Mouse (Mus musculus) stomach, postnatal 0 days (tissue): ENCODE measurements around the gene BC034090.

Experiments
- CTCF ChIP-seq: IDR thresholded peaks from 2 replicates; pipeline ENCODE4 v1.5.1; 2016; ENCODE audit warnings: antibody characterized with exemption, low read depth, mild to moderate bottlenecking, moderate library complexity
- EP300 ChIP-seq: optimal IDR thresholded peaks from 2 replicates; pipeline ENCODE3; 2016; ENCODE audit warnings: antibody characterized with exemption

DNA sequence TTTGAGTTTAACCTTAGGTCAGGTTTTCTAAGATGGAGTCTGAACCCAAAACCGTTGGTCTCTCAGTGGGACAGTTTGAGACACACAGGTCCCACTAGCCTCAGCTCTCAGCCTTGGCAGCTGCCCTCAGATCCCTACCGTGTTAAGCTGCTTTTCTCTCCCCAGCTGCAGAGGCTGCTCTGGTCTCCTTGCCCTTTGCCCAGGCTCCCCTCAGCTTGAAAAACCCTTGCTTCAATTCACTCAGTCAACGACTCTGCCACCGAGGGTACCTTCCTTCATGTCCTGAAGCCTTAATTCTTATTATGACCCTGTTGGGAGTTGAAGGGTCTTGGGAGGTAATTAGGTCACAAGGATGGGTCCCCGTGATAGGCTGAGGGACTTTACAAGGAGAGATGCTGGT, 5.7 kb upstream of the BC034090 start:
- no peak for TF ChIP-seq CTCF
- no peak for TF ChIP-seq EP300
